Mouse (Mus musculus): ENCODE measurements around the gene Cd80.

- no peak for TF ChIP-seq CTCF (IDR thresholded peaks at IDR 0.05; ENCODE audit: borderline replicate concordance, extremely low read depth, insufficient read depth, insufficient read length)
- TF ChIP-seq POLR2A (IDR thresholded peaks at IDR 0.05; ENCODE audit: borderline replicate concordance, extremely low read depth, insufficient read depth, insufficient read length, poor library complexity, severe bottlenecking), result no peak
Observed at GRCm38 (mm10) chr16:38459990-38460389, 4.6 kb downstream of the Cd80 start.

Measured in brain, embryonic 14.5 days (tissue).